Mouse (Mus musculus): Measurements from ENCODE around the gene App. TPM values are rescaled to one million over a fixed set of nuclear protein-coding genes. Genes with fewer than 3 reads are reported as not detected.

Gene App
- polyA plus RNA-seq, 2 experiments, result 11.9 to 16.9 TPM

DNA sequence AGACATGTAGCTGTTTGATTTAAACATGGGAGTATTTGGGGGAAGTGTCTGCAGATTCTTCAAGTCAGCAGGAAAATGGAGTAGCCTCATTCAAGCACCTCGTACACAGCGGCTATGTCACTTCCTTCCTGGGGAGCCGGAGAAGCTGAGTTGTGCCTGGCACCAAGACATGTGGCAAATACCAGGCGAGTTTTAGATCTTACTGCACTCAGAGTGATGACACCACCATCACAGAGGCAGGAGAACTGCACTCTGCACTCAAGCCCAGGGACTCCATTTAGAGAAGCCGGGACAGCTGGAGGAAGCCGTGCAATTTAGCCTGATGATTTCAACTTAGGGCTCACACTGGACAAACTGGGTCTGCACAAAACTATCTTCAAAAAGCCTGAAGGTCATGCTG, 183.6 kb downstream of the App start:
- Histone ChIP-seq H3K4me3 (ENCODE audit: insufficient read depth in 1 of 2, low read depth in 2 of 2, low read length in 2 of 2) (no peak overlapping the region), H3K27ac (no peak overlapping the region), H3K9me3 (ENCODE audit: control insufficient read depth, low read length) (no peaks in the 10 kb centered on the region), H3K36me3 (replicated peaks; ENCODE audit: control insufficient read depth, insufficient read depth, low read depth) (no peaks in the 10 kb centered on the region), H3K4me1 (replicated peaks; ENCODE audit: control insufficient read depth in 2 of 2, insufficient read depth in 2 of 2, low read length in 1 of 2) (peaks cover 0 to 2% of the 10 kb centered on the region in 2 experiments; a peak in 1 of 4 replicates), H3K4me2 (ENCODE audit: low read depth) (no peak overlapping the region), H3K27me3 (ENCODE audit: control insufficient read depth, insufficient read depth, low read length) (no peaks in the 10 kb centered on the region), H3K9ac (replicated peaks) (no peak overlapping the region)
- DNase-seq (ENCODE audit: low read depth in 3 of 3, low spot score in 3 of 3), result no peak
- ATAC-seq (ENCODE audit: insufficient read depth), result no peak
- no peak for TF ChIP-seq CTCF (IDR thresholded peaks at IDR 0.05; ENCODE audit: low read depth)
- TF ChIP-seq EP300 (IDR thresholded peaks at IDR 0.05; ENCODE audit: low read depth), result no peak
- 34% methylated on average over 6 of the region's 6 CpGs for WGBS (ENCODE audit: insufficient replicate concordance)

DNA sequence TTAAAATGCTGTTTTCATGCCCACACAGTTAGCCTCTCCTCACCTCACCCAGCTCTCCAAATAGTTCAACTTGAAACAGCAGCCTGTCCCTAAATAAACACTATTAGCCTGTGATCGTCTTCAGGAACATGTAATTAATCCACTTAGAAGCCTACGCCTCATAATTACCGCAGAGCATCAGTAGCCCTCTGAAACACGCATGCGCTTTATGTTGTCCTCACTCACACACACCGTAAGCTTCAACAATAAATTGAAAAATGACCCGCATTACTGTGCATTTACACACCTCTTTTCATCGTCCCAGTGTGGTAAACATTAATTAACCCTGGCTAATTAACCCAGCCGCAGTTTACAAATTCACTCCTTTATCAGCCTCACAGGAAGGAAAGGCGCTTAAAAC, 184.1 kb downstream of the App start:
- Histone ChIP-seq H3K27me3 (ENCODE audit: control insufficient read depth, insufficient read depth, low read length) (no peaks in the 10 kb centered on the region), H3K4me1 (replicated peaks; ENCODE audit: control insufficient read depth in 2 of 2, insufficient read depth in 2 of 2, low read length in 1 of 2) (peaks cover 0 to 2% of the 10 kb centered on the region in 2 experiments; a peak in 1 of 4 replicates), H3K9me3 (ENCODE audit: control insufficient read depth, low read length) (no peaks in the 10 kb centered on the region), H3K4me2 (ENCODE audit: low read depth) (no peak overlapping the region), H3K27ac (no peak overlapping the region), H3K9ac (replicated peaks) (no peak overlapping the region), H3K4me3 (ENCODE audit: insufficient read depth in 1 of 2, low read depth in 2 of 2, low read length in 2 of 2) (no peak overlapping the region), H3K36me3 (replicated peaks; ENCODE audit: control insufficient read depth, insufficient read depth, low read depth) (no peaks in the 10 kb centered on the region)
- WGBS (ENCODE audit: insufficient replicate concordance), result 79% methylated on average over 10 of the region's 10 CpGs
- TF ChIP-seq EP300 (IDR thresholded peaks at IDR 0.05; ENCODE audit: low read depth) (no peak), CTCF (IDR thresholded peaks at IDR 0.05; ENCODE audit: low read depth) (no peak)
- no peak for DNase-seq (ENCODE audit: low read depth in 3 of 3, low spot score in 3 of 3)
- ATAC-seq (ENCODE audit: insufficient read depth), result no peak

- H3K27me3 ChIP-seq (ENCODE audit: control insufficient read depth, insufficient read depth, low read length), result no peaks in the 10 kb centered on the region
- no peak overlapping the region for H3K4me3 ChIP-seq (ENCODE audit: insufficient read depth in 1 of 2, low read depth in 2 of 2, low read length in 2 of 2)
- WGBS (ENCODE audit: insufficient replicate concordance), result 61% methylated on average over 8 of the region's 8 CpGs
- H3K9me3 ChIP-seq (ENCODE audit: control insufficient read depth, low read length), result no peaks in the 10 kb centered on the region
- H3K4me1 ChIP-seq (replicated peaks; ENCODE audit: control insufficient read depth in 2 of 2, insufficient read depth in 2 of 2, low read length in 1 of 2), result peaks cover 0 to 2% of the 10 kb centered on the region in 2 experiments; a peak in 1 of 4 replicates
- TF ChIP-seq EP300 (IDR thresholded peaks at IDR 0.05; ENCODE audit: low read depth) (no peak), CTCF (IDR thresholded peaks at IDR 0.05; ENCODE audit: low read depth) (no peak)
- H3K36me3 ChIP-seq (replicated peaks; ENCODE audit: control insufficient read depth, insufficient read depth, low read depth), result no peaks in the 10 kb centered on the region
- DNase-seq (ENCODE audit: low read depth in 3 of 3, low spot score in 3 of 3), result no peak
- no peak for ATAC-seq (ENCODE audit: insufficient read depth)
- H3K4me2 ChIP-seq (ENCODE audit: low read depth), result no peak overlapping the region
- no peak overlapping the region for H3K27ac ChIP-seq
- no peak overlapping the region for H3K9ac ChIP-seq (replicated peaks)
Observed at GRCm38 (mm10) chr16:84987724-84988287, 185.8 kb downstream of the App start.

- H3K4me2 ChIP-seq (ENCODE audit: low read depth), result no peak overlapping the region
- TF ChIP-seq CTCF (IDR thresholded peaks at IDR 0.05; ENCODE audit: low read depth), result no peak
- TF ChIP-seq EP300 (IDR thresholded peaks at IDR 0.05; ENCODE audit: low read depth), result no peak
- no peaks in the 10 kb centered on the region for H3K27me3 ChIP-seq (ENCODE audit: control insufficient read depth, insufficient read depth, low read length)
- ATAC-seq (ENCODE audit: insufficient read depth) (no peak), DNase-seq (ENCODE audit: low read depth in 3 of 3, low spot score in 3 of 3) (no peak)
- H3K9me3 ChIP-seq (ENCODE audit: control insufficient read depth, low read length), result no peaks in the 10 kb centered on the region
- H3K4me1 ChIP-seq (replicated peaks; ENCODE audit: control insufficient read depth in 2 of 2, insufficient read depth in 2 of 2, low read length in 1 of 2), result peaks cover 0 to 2% of the 10 kb centered on the region in 2 experiments; a peak in 1 of 4 replicates
- whole genome bisulfite sequencing (ENCODE audit: insufficient replicate concordance), result 73% methylated on average over 11 of the region's 11 CpGs
- H3K4me3 ChIP-seq (ENCODE audit: insufficient read depth in 1 of 2, low read depth in 2 of 2, low read length in 2 of 2), result no peak overlapping the region
- no peak overlapping the region for H3K9ac ChIP-seq (replicated peaks)
- H3K27ac ChIP-seq, result no peak overlapping the region
- H3K36me3 ChIP-seq (replicated peaks; ENCODE audit: control insufficient read depth, insufficient read depth, low read depth), result no peaks in the 10 kb centered on the region
Observed at GRCm38 (mm10) chr16:84986016-84986631, 187.4 kb downstream of the App start.

DNA sequence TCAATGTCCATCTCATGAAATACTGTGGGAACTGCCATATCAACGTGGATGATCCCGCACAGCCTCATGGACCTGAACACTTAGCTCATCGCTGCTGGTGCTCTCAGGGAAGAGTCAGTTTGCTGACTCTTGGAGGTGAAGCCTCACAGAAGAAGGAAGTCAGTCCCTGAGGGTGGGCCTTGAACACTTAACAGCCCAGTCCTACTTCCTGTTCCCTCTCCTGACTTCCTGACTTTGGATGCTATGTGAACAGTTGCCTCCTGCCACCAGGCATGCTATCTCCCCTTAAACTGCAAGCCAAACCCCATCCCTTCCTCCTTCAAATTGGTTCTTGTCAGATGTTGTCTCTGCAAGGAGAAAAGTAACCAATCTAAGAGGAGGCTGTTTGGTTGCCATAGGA, 188.2 kb downstream of the App start:
- no peak for DNase-seq (ENCODE audit: low read depth in 3 of 3, low spot score in 3 of 3)
- Histone ChIP-seq H3K9me3 (ENCODE audit: control insufficient read depth, low read length) (no peaks in the 10 kb centered on the region), H3K27ac (no peak overlapping the region), H3K27me3 (ENCODE audit: control insufficient read depth, insufficient read depth, low read length) (no peaks in the 10 kb centered on the region), H3K4me3 (ENCODE audit: insufficient read depth in 1 of 2, low read depth in 2 of 2, low read length in 2 of 2) (no peak overlapping the region), H3K36me3 (replicated peaks; ENCODE audit: control insufficient read depth, insufficient read depth, low read depth) (no peaks in the 10 kb centered on the region), H3K4me1 (replicated peaks; ENCODE audit: control insufficient read depth in 2 of 2, insufficient read depth in 2 of 2, low read length in 1 of 2) (no peaks in the 10 kb centered on the region), H3K4me2 (ENCODE audit: low read depth) (no peak overlapping the region), H3K9ac (replicated peaks) (no peak overlapping the region)
- no peak for ATAC-seq (ENCODE audit: insufficient read depth)
- no peak for TF ChIP-seq EP300 (IDR thresholded peaks at IDR 0.05; ENCODE audit: low read depth)
- TF ChIP-seq CTCF (IDR thresholded peaks at IDR 0.05; ENCODE audit: low read depth), result no peak
- 73% methylated on average over 3 of the region's 3 CpGs for WGBS (ENCODE audit: insufficient replicate concordance)
